Mouse (Mus musculus) myocyte (in vitro differentiated cells): ENCODE results near the gene Taar7e. TPM values are rescaled to one million over a fixed set of nuclear protein-coding genes. Genes with fewer than 3 reads are reported as not detected.
"Not testable (repeated sequence)": the region's sequence is repeated elsewhere in the genome, so short reads cannot be mapped to it uniquely, and the experiment has no call there.

Experiments used
- H3K27me3 ChIP-seq: one replicate; pipeline ENCODE4 v1.6.1; 2011; ENCODE audit not compliant: control insufficient read depth, insufficient read depth, insufficient read length
- H3K36me3 ChIP-seq: one replicate; pipeline ENCODE4 v1.6.1; 2011; ENCODE audit not compliant: control insufficient read depth, insufficient read depth
- H3K4me2 ChIP-seq: one replicate; pipeline ENCODE4 v1.6.1; 2011; ENCODE audit warnings: low read depth, control low read depth
- H3K4me3 ChIP-seq: one replicate; pipeline ENCODE4 v1.5.1; 2011; ENCODE audit warnings: mild to moderate bottlenecking, control low read depth, moderate library complexity
- H3K79me2 ChIP-seq: one replicate; pipeline ENCODE4 v1.6.1; 2011; ENCODE audit not compliant: control insufficient read depth, insufficient read depth
- H3ac ChIP-seq: one replicate; pipeline ENCODE4 v1.6.1; 2011; ENCODE audit not compliant: control insufficient read depth, insufficient read length
- CEBPB ChIP-seq: IDR thresholded peaks from 2 replicates; pipeline ENCODE4 v1.6.1; 2011; ENCODE audit warnings: mild to moderate bottlenecking, moderate library complexity; ENCODE audit not compliant: poor library complexity, insufficient read depth, severe bottlenecking
- E2F4 ChIP-seq: IDR thresholded peaks from one replicate; pipeline ENCODE4 v1.6.1; 2011; ENCODE audit warnings: mild to moderate bottlenecking, control low read depth, moderate library complexity; ENCODE audit not compliant: insufficient read depth
- MAX ChIP-seq: IDR thresholded peaks from one replicate; pipeline ENCODE4 v1.6.1; 2011; ENCODE audit warnings: low read depth, mild to moderate bottlenecking, control low read depth
- MYOD1 ChIP-seq, 3 experiments: IDR thresholded peaks; one replicate each; pipeline ENCODE4 v1.6.1; 2011; ENCODE audit warnings: control low read depth in 2 of 3, low read depth in 2 of 3, mild to moderate bottlenecking in 2 of 3, moderate library complexity in 1 of 3; ENCODE audit not compliant: insufficient read length in 2 of 3, control insufficient read depth in 1 of 3
- MYOG ChIP-seq, 3 experiments: IDR thresholded peaks; one replicate each; pipeline ENCODE4 v1.6.1; 2011; ENCODE audit warnings: control low read depth in 2 of 3, low read depth in 2 of 3, mild to moderate bottlenecking in 2 of 3; ENCODE audit not compliant: insufficient read length in 2 of 3, control insufficient read depth in 1 of 3, insufficient read depth in 1 of 3
- POLR2A ChIP-seq: IDR thresholded peaks from one replicate; pipeline ENCODE4 v1.6.1; 2011; ENCODE audit warnings: low read depth, mild to moderate bottlenecking, control low read depth, moderate library complexity; ENCODE audit not compliant: insufficient read length
- POLR2AphosphoS2 ChIP-seq: IDR thresholded peaks from one replicate; pipeline ENCODE4 v1.6.1; 2011; ENCODE audit warnings: low read depth, control low read depth; ENCODE audit not compliant: insufficient read length
- REST ChIP-seq: IDR thresholded peaks from one replicate; pipeline ENCODE4 v1.6.1; 2011; ENCODE audit warnings: mild to moderate bottlenecking, control low read depth, moderate library complexity; ENCODE audit not compliant: insufficient read depth, insufficient read length
- SRF ChIP-seq: IDR thresholded peaks from one replicate; pipeline ENCODE4 v1.6.1; 2011; ENCODE audit warnings: low read depth; ENCODE audit not compliant: control insufficient read depth, insufficient read length
- TCF12 ChIP-seq: IDR thresholded peaks from one replicate; pipeline ENCODE4 v1.6.1; 2011; ENCODE audit warnings: mild to moderate bottlenecking, control low read depth; ENCODE audit not compliant: poor library complexity, insufficient read depth, severe bottlenecking
- TCF3 ChIP-seq: IDR thresholded peaks from one replicate; pipeline ENCODE4 v1.6.1; 2011; ENCODE audit warnings: low read depth, control low read depth; ENCODE audit not compliant: insufficient read length
- USF1 ChIP-seq: IDR thresholded peaks from one replicate; pipeline ENCODE4 v1.6.1; 2011; ENCODE audit warnings: low read depth, mild to moderate bottlenecking, control low read depth, moderate library complexity
- polyA plus RNA-seq: library from polyadenylated mRNA; unstranded; fragments of >200 nt; fragmentation: generic; extraction: Trizol; gene quantifications from one replicate; pipeline ENCODE4 v1.2.1, GENCODE M21; 2012; ENCODE audit warnings: missing spikeins

The Taar7e gene
- polyA plus RNA-seq, 1 experiment = not detected

GRCm38 (mm10) chr10:24052039-24052438, 14.6 kb downstream of the Taar7e start:
- Histone ChIP-seq H3ac (no peak overlapping the region), H3K27me3 (no peaks in the 10 kb centered on the region), H3K79me2 (no peaks in the 10 kb centered on the region), H3K4me3 (no peak overlapping the region), H3K36me3 (no peaks in the 10 kb centered on the region), H3K4me2 (no peak overlapping the region)
- TF ChIP-seq POLR2A = no peak
- no peak for TF ChIP-seq POLR2AphosphoS2
- no peak for TF ChIP-seq TCF3
- no peak for TF ChIP-seq USF1
- no peak for TF ChIP-seq SRF

GRCm38 (mm10) chr10:24058986-24059385, 21.6 kb downstream of the Taar7e start:
- no peak for TF ChIP-seq MYOG (IDR thresholded peaks at IDR 0.05; ENCODE audit: control insufficient read depth in 1 of 3, insufficient read depth in 1 of 3, insufficient read length in 2 of 3, low read depth in 2 of 3)
- TF ChIP-seq TCF12 = no peak
- no peak for TF ChIP-seq TCF3
- no peak for TF ChIP-seq USF1
- no peak for TF ChIP-seq POLR2A
- no peak for TF ChIP-seq MAX
- TF ChIP-seq CEBPB = no peak
- no peak for TF ChIP-seq MYOD1 (IDR thresholded peaks at IDR 0.05; ENCODE audit: control insufficient read depth in 1 of 3, insufficient read length in 2 of 3, low read depth in 2 of 3)
- no peak for TF ChIP-seq REST
- TF ChIP-seq E2F4 = no peak
- no peak for TF ChIP-seq SRF
- TF ChIP-seq POLR2AphosphoS2 = no peak
- no peak overlapping the region for H3K4me3 ChIP-seq
- H3K79me2 ChIP-seq = no peaks in the 10 kb centered on the region
- H3K27me3 ChIP-seq = no peaks in the 10 kb centered on the region
- no peaks in the 10 kb centered on the region for H3K36me3 ChIP-seq
- H3ac ChIP-seq = no peak overlapping the region
- no peak overlapping the region for H3K4me2 ChIP-seq

- not testable (repeated sequence) for H3K27me3 ChIP-seq, H3K4me3 ChIP-seq, H3K79me2 ChIP-seq, H3ac ChIP-seq, H3K4me2 ChIP-seq, H3K36me3 ChIP-seq
These were observed 37.3 kb downstream of the Taar7e start for GRCm38 (mm10) chr10:24074751-24075150.

GRCm38 (mm10) chr10:24076200-24076599, 38.8 kb downstream of the Taar7e start, which contains the start of gene Taar8a:
Gene Taar8a (plus strand): TSS chr10:24076500.
- H3K4me3 ChIP-seq, H3K79me2 ChIP-seq, H3K4me2 ChIP-seq, H3ac ChIP-seq, H3K27me3 ChIP-seq, H3K36me3 ChIP-seq: not testable (repeated sequence)

- H3ac ChIP-seq = no peak overlapping the region
- H3K4me2 ChIP-seq = no peak overlapping the region
- TF ChIP-seq MYOG (IDR thresholded peaks at IDR 0.05; ENCODE audit: control insufficient read depth in 1 of 3, insufficient read depth in 1 of 3, insufficient read length in 2 of 3, low read depth in 2 of 3) (no peak), USF1 (no peak), MYOD1 (IDR thresholded peaks at IDR 0.05; ENCODE audit: control insufficient read depth in 1 of 3, insufficient read length in 2 of 3, low read depth in 2 of 3) (no peak)
- no peaks in the 10 kb centered on the region for H3K79me2 ChIP-seq
- peaks cover under 1% of the 10 kb centered on the region for H3K27me3 ChIP-seq
- no peak overlapping the region for H3K4me3 ChIP-seq
- no peaks in the 10 kb centered on the region for H3K36me3 ChIP-seq
These were observed 42.8 kb downstream of the Taar7e start for GRCm38 (mm10) chr10:24080166-24080565.

- TF ChIP-seq SRF = no peak
- no peak for TF ChIP-seq USF1
- no peak for TF ChIP-seq REST
- no peak for TF ChIP-seq TCF12
- no peak for TF ChIP-seq POLR2A
- TF ChIP-seq MAX = no peak
- TF ChIP-seq POLR2AphosphoS2 = no peak
- no peak for TF ChIP-seq MYOD1 (IDR thresholded peaks at IDR 0.05; ENCODE audit: control insufficient read depth in 1 of 3, insufficient read length in 2 of 3, low read depth in 2 of 3)
- TF ChIP-seq CEBPB = no peak
- no peak for TF ChIP-seq TCF3
- TF ChIP-seq E2F4 = no peak
- TF ChIP-seq MYOG (IDR thresholded peaks at IDR 0.05; ENCODE audit: control insufficient read depth in 1 of 3, insufficient read depth in 1 of 3, insufficient read length in 2 of 3, low read depth in 2 of 3) = no peak
- Histone ChIP-seq H3K4me2 (no peak overlapping the region), H3K79me2 (no peaks in the 10 kb centered on the region), H3K36me3 (no peaks in the 10 kb centered on the region), H3K4me3 (no peak overlapping the region), H3K27me3 (peaks cover 5% of the 10 kb centered on the region), H3ac (no peak overlapping the region)
These were observed 48.5 kb downstream of the Taar7e start for GRCm38 (mm10) chr10:24085936-24086335.
